Mouse (Mus musculus) bone marrow, adult 2 months (tissue): ENCODE measurements around the gene Cpe.

Experiments
- CTCF ChIP-seq: fragments of 200-500 bp; IDR thresholded peaks from 2 replicates; pipeline ENCODE4 v1.5.1; 2011; ENCODE audit warnings: low read length, control low read depth; ENCODE audit not compliant: control insufficient read depth, insufficient read depth
- POLR2A ChIP-seq: fragments of 200-500 bp; IDR thresholded peaks from 2 replicates; pipeline ENCODE4 v1.6.1; 2011; ENCODE audit warnings: low read depth, mild to moderate bottlenecking, control low read depth, low read length, borderline replicate concordance; ENCODE audit not compliant: control insufficient read depth

- no peak for TF ChIP-seq CTCF
- TF ChIP-seq POLR2A, result no peak
Measured at GRCm38 (mm10) chr8:64723206-64723605, 30.4 kb upstream of the Cpe start.
